27 mouse cellular contexts compared by ENCODE assay signal in genomic region chr17:8209696-8210095, GRCm38 (mm10). TPM values are rescaled to one million over a fixed set of nuclear protein-coding genes. Genes with fewer than 3 reads are reported as not detected.
"Had no signal": no experiment of that assay in that cellular context is flagged by ENCODE, and none has a peak within 500 bp of the region (broad histone marks: within the 10 kb centered on the region; RNA-seq: fewer than 3 reads in every experiment).

No protein-coding gene starts in this region.

- H3K4me3 ChIP-seq: limb, embryonic 12.5 days; limb, embryonic 15.5 days; megakaryocyte, embryonic 14.5 days; midbrain, embryonic 10.5 days; midbrain, embryonic 15.5 days; neural tube, embryonic 12.5 days; neural tube, embryonic 15.5 days had no signal

- H3K9me3 ChIP-seq: limb, embryonic 12.5 days; limb, embryonic 15.5 days; megakaryocyte, embryonic 14.5 days; midbrain, embryonic 10.5 days; midbrain, embryonic 15.5 days; neural tube, embryonic 12.5 days; neural tube, embryonic 15.5 days had no signal

- H3K4me1 ChIP-seq: limb, embryonic 12.5 days; limb, embryonic 15.5 days; megakaryocyte, embryonic 14.5 days; midbrain, embryonic 10.5 days; midbrain, embryonic 15.5 days; neural tube, embryonic 12.5 days; neural tube, embryonic 15.5 days had no signal

- H3K9ac ChIP-seq: limb, embryonic 12.5 days; limb, embryonic 15.5 days; liver, embryonic 14.5 days; liver, postnatal 0 days; lung, embryonic 14.5 days; midbrain, embryonic 15.5 days; neural tube, embryonic 12.5 days; neural tube, embryonic 15.5 days had no signal

- DNase-seq: kidney, adult 9 months; kidney, postnatal 14 days; kidney, postnatal 4 days; left cerebral cortex, postnatal 4 days; liver, postnatal 0 days; lung, embryonic 14.5 days; lung, postnatal 10 days; lung, postnatal 36 days; right cerebral cortex, adult 18-20 months; right cerebral cortex, postnatal 14 days; right cerebral cortex, postnatal 4 days; thymus, adult 2 months; thymus, postnatal 14 days; thymus, postnatal 4 days had no signal

- H3K27me3 ChIP-seq: limb, embryonic 12.5 days; limb, embryonic 15.5 days; midbrain, embryonic 15.5 days; neural tube, embryonic 12.5 days; neural tube, embryonic 15.5 days had no signal

- H3K4me2 ChIP-seq: limb, embryonic 12.5 days; limb, embryonic 15.5 days; liver, embryonic 11.5 days; lung, embryonic 14.5 days; midbrain, embryonic 15.5 days; neural tube, embryonic 12.5 days; neural tube, embryonic 15.5 days had no signal

- H3K27ac ChIP-seq: limb, embryonic 12.5 days; limb, embryonic 15.5 days; liver, embryonic 14.5 days; midbrain, embryonic 10.5 days; midbrain, embryonic 15.5 days; neural tube, embryonic 12.5 days; neural tube, embryonic 15.5 days; stomach, postnatal 0 days had no signal

- ATAC-seq: liver, postnatal 0 days; midbrain, embryonic 15.5 days had no signal

- H3K36me3 ChIP-seq: limb, embryonic 12.5 days; limb, embryonic 15.5 days; midbrain, embryonic 10.5 days; midbrain, embryonic 15.5 days; neural tube, embryonic 12.5 days; neural tube, embryonic 15.5 days had no signal

RNA-seq across cellular contexts. Expression of gene Ccr6, which starts 26.1 kb away (rescaled TPM):
- total RNA-seq: layer of hippocampus, postnatal 14 days; left cerebral cortex, postnatal 14 days; left cerebral cortex, postnatal 4 days had no signal
- polyA plus RNA-seq: kidney, embryonic 16.5 days; limb, embryonic 12.5 days; limb, embryonic 15.5 days; liver, embryonic 11.5 days; lung, embryonic 14.5 days; midbrain, embryonic 10.5 days; midbrain, embryonic 15.5 days; neural tube, embryonic 12.5 days; neural tube, embryonic 15.5 days had no signal
